Mouse (Mus musculus) embryonic facial prominence, embryonic 12.5 days (tissue): ENCODE measurements around the gene Lhx3. TPM values are rescaled to one million over a fixed set of nuclear protein-coding genes. Genes with fewer than 3 reads are reported as not detected.
A peak's percentile ranks its signal among the peaks of the same experiment; 100 is the strongest.

ENCODE experiments used
- ATAC-seq: fragments of 200-750 bp; cut with Nextera tagmentation; 2 replicates; pipeline ENCODE4 v1.8.0; 2017; ENCODE audit not compliant: insufficient number of reproducible peaks, insufficient read depth, low FRiP score, low TSS enrichment
- H3K27ac ChIP-seq: fragments of 300-500 bp; sonication (generic); 2 replicates; pipeline ENCODE4 v1.5.1; 2016; ENCODE audit warnings: mild to moderate bottlenecking
- H3K27me3 ChIP-seq: fragments of 300-500 bp; sonication (generic); 2 replicates; pipeline ENCODE4 v1.6.1; 2016; ENCODE audit warnings: mild to moderate bottlenecking, moderate library complexity
- H3K36me3 ChIP-seq: fragments of 300-500 bp; sonication (generic); 2 replicates; pipeline ENCODE4 v1.6.1; 2016; ENCODE audit warnings: mild to moderate bottlenecking
- H3K4me1 ChIP-seq: fragments of 300-500 bp; sonication (generic); 2 replicates; pipeline ENCODE4 v1.6.1; 2016
- H3K4me2 ChIP-seq: fragments of 300-500 bp; sonication (generic); replicated peaks from 2 replicates; pipeline ENCODE4 v1.6.1; 2016; ENCODE audit warnings: mild to moderate bottlenecking, moderate library complexity
- H3K4me3 ChIP-seq: fragments of 300-500 bp; sonication (generic); 2 replicates; pipeline ENCODE4 v1.5.1; 2016; ENCODE audit warnings: mild to moderate bottlenecking
- H3K9ac ChIP-seq: fragments of 300-500 bp; sonication (generic); 2 replicates; pipeline ENCODE4 v1.6.1; 2016; ENCODE audit warnings: mild to moderate bottlenecking, moderate library complexity
- H3K9me3 ChIP-seq: fragments of 300-500 bp; sonication (generic); 2 replicates; pipeline ENCODE4 v1.6.1; 2016; ENCODE audit warnings: mild to moderate bottlenecking, moderate library complexity
- WGBS: fragments of 180-500 bp; shearing (Covaris S2); methylation state at CpG from one replicate; pipeline ENCODE4 v1.1.7; 2016; 5-methylcytosine and 5-hydroxymethylcytosine counted together
- polyA plus RNA-seq: library from polyadenylated mRNA; unstranded; fragments of >200 nt; fragmentation: Nextera tagmentation; extraction: Ambion mirVana; gene quantifications from 2 replicates; pipeline ENCODE4 v1.2.1, GENCODE M21; 2016

Lhx3 gene
- polyA plus RNA-seq, 1 experiment from 2014 or later: 1.3 TPM

DNA sequence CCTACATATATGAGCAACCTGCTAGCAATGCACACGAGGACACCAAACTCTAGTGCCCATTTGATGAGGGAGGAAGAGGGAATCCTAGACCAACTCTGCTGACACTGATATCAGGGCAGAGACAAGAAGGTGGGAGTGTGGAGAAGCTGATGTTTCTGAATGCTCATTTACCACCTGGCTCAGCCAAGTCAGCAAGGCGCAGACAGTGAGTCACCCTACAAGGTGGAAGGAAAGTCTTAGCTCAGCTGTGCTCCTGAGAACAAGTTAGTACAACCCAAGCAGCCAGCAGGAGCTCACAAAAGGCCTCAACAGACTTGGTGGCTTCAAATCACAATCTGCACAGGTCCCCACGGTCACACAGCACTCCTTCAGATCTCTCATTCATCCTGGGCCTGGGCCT is 23.3 kb upstream of the Lhx3 start:
- H3K4me1 ChIP-seq: peaks cover 7% of the 10 kb centered on the region
- WGBS: 79% methylated on average over 3 of the region's 3 CpGs
- no peak overlapping the region for H3K9ac ChIP-seq
- no peak overlapping the region for H3K4me2 ChIP-seq
- no peaks in the 10 kb centered on the region for H3K27me3 ChIP-seq
- no peak for ATAC-seq
- no peaks in the 10 kb centered on the region for H3K36me3 ChIP-seq
- no peaks in the 10 kb centered on the region for H3K9me3 ChIP-seq
- no peak overlapping the region for H3K4me3 ChIP-seq
- H3K27ac ChIP-seq: no peak overlapping the region

GRCm38 (mm10) chr2:26230253-26230652 is 22.2 kb upstream of the Lhx3 start:
- Histone ChIP-seq H3K4me2 (no peak overlapping the region), H3K27ac (no peak overlapping the region), H3K4me3 (no peak overlapping the region), H3K9me3 (no peaks in the 10 kb centered on the region), H3K9ac (no peak overlapping the region), H3K27me3 (no peaks in the 10 kb centered on the region), H3K4me1 (no peaks in the 10 kb centered on the region), H3K36me3 (0 out of 2 replicates have a peak, but pooled peaks cover 2% of the 10 kb centered on the region)
- WGBS: 49% methylated on average over 4 of the region's 4 CpGs
- no peak for ATAC-seq

DNA sequence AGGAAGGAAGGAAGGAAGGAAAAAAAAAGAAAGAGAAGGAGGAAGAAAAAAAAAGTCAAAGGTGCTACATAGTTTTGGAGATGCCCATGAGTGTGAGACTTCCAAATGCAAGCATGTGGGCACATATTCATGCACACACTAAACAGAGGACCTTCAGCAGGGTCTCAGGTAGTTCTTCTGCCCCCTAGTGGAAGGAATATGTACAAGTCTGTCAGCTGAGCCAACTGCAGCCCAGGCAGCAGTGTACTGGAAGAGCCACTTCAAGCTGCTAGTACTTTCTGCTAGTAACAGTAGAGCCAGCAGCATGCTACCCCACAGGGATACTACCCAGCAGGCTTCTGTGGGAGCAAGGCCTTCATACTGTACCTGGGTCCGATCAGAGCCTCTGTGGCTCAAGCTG is 19.7 kb upstream of the Lhx3 start:
- H3K36me3 ChIP-seq: peaks cover 18% of the 10 kb centered on the region
- WGBS: 67% methylated on average over 1 of the region's 1 CpGs
- H3K27ac ChIP-seq: no peak overlapping the region
- no peaks in the 10 kb centered on the region for H3K9me3 ChIP-seq
- peak; percentile 35; the same call in 1 of the 2 replicates for ATAC-seq
- no peaks in the 10 kb centered on the region for H3K4me1 ChIP-seq
- no peaks in the 10 kb centered on the region for H3K27me3 ChIP-seq
- H3K4me2 ChIP-seq: no peak overlapping the region
- no peak overlapping the region for H3K9ac ChIP-seq
- no peak overlapping the region for H3K4me3 ChIP-seq

DNA sequence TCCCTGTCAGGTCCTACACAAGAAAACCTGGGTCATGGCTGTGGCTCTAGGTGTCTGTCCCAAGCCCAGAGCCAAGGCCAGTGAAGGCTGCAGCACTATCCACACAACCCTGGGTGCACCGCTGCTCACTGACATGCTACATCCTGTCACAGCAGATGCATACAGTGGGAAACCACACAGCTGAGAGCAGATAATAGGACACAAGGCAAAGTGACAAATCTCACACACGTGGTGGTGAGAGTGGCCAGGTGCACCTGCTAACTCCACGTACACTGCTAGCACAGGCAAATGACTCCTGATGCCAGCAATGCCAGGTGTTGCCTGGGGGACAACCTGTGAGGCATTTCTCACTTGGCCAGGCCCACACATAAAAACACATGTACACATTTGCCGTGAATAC is 17.2 kb upstream of the Lhx3 start:
- ATAC-seq: no peak
- no peak overlapping the region for H3K27ac ChIP-seq
- H3K4me1 ChIP-seq: no peaks in the 10 kb centered on the region
- H3K4me3 ChIP-seq: no peak overlapping the region
- no peaks in the 10 kb centered on the region for H3K9me3 ChIP-seq
- H3K36me3 ChIP-seq: peaks cover 32% of the 10 kb centered on the region
- no peak overlapping the region for H3K9ac ChIP-seq
- no peaks in the 10 kb centered on the region for H3K27me3 ChIP-seq
- 86% methylated on average over 4 of the region's 4 CpGs for WGBS
- no peak overlapping the region for H3K4me2 ChIP-seq

GRCm38 (mm10) chr2:26223961-26224360 is 15.9 kb upstream of the Lhx3 start:
- no peak overlapping the region for H3K9ac ChIP-seq
- peaks cover 42% of the 10 kb centered on the region for H3K36me3 ChIP-seq
- H3K27ac ChIP-seq: no peak overlapping the region
- 68% methylated on average over 3 of the region's 3 CpGs for WGBS
- H3K4me3 ChIP-seq: no peak overlapping the region
- no peak overlapping the region for H3K4me2 ChIP-seq
- H3K27me3 ChIP-seq: no peaks in the 10 kb centered on the region
- ATAC-seq: no peak
- no peaks in the 10 kb centered on the region for H3K4me1 ChIP-seq
- no peaks in the 10 kb centered on the region for H3K9me3 ChIP-seq

GRCm38 (mm10) chr2:26214526-26214925 is 6.4 kb upstream of the Lhx3 start:
- no peak for ATAC-seq
- Histone ChIP-seq H3K4me2 (no peak overlapping the region), H3K9me3 (no peaks in the 10 kb centered on the region), H3K9ac (no peak overlapping the region), H3K36me3 (peaks cover 62% of the 10 kb centered on the region), H3K4me3 (no peak overlapping the region), H3K27ac (no peak overlapping the region), H3K4me1 (no peaks in the 10 kb centered on the region), H3K27me3 (no peaks in the 10 kb centered on the region)
- 52% methylated on average over 3 of the region's 3 CpGs for WGBS

DNA sequence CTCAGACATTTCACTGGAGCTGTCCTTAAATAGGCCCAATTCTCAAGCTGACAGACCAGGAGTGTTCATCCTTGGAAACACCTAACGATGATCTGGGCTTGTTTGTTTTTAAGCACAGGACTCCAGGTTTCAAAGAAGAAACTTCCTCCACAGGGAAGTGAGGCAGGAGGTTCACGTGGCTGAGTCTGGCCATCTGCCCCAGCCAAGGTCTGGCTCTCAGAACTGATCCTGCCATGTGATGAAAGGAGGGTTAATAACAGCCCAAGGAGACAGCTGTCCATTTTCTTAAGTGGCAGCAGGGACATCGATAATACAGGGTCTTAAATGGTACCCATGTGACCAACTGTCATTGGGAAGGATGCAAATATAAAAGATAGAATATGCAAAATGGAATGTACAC is 1.5 kb upstream of the Lhx3 start:
- H3K27ac ChIP-seq: no peak overlapping the region
- peaks cover 34% of the 10 kb centered on the region for H3K36me3 ChIP-seq
- H3K27me3 ChIP-seq: peaks cover 37% of the 10 kb centered on the region
- 0 out of 2 replicates have a peak, but pooled peaks cover 3% of the 10 kb centered on the region for H3K4me1 ChIP-seq
- WGBS: 77% methylated on average over 3 of the region's 3 CpGs
- H3K4me2 ChIP-seq: no peak overlapping the region
- no peak overlapping the region for H3K9ac ChIP-seq
- ATAC-seq: no peak
- no peaks in the 10 kb centered on the region for H3K9me3 ChIP-seq
- no peak overlapping the region for H3K4me3 ChIP-seq

DNA sequence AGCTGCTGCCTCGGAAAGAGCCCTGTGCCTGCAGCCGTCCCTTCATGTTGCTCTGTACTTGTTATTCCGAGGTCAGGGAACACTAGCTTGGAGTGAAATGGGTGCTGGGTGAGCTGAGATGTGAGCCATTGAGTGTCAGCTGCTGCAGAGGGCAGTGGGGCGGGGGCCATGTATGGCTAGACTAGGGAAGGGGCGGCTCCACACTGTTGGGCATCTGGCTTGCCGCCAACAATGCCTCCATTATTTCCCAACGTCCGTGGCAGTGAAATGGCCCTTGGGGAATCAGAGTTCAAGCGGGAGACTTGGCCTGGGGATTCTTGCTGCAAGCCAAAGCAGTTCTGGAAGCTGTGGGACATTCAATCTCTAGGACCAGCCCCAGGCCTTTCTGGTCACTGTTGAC is 530 bp downstream of the Lhx3 start:
- Histone ChIP-seq H3K4me3 (no peak overlapping the region), H3K27me3 (peaks cover 56% of the 10 kb centered on the region), H3K27ac (no peak overlapping the region), H3K36me3 (peaks cover 24% of the 10 kb centered on the region), H3K4me1 (0 out of 2 replicates have a peak, but pooled peaks cover 3% of the 10 kb centered on the region), H3K9me3 (no peaks in the 10 kb centered on the region), H3K9ac (no peak overlapping the region), H3K4me2 (no peak overlapping the region)
- 10% methylated on average over 9 of the region's 9 CpGs for WGBS
- no peak for ATAC-seq

- WGBS: 9% methylated on average over 10 of the region's 10 CpGs
- H3K4me3 ChIP-seq: 0 out of 2 replicates have a peak overlapping the region, but pooled peaks have one; percentile 13
- H3K36me3 ChIP-seq: peaks cover 6% of the 10 kb centered on the region
- H3K9me3 ChIP-seq: no peaks in the 10 kb centered on the region
- no peak overlapping the region for H3K9ac ChIP-seq
- H3K27ac ChIP-seq: no peak overlapping the region
- peaks cover 74% of the 10 kb centered on the region for H3K27me3 ChIP-seq
- no peak overlapping the region for H3K4me2 ChIP-seq
- H3K4me1 ChIP-seq: 0 out of 2 replicates have a peak, but pooled peaks cover 3% of the 10 kb centered on the region
- no peak for ATAC-seq
Measured at GRCm38 (mm10) chr2:26205761-26206160, 2.3 kb downstream of the Lhx3 start.

- Histone ChIP-seq H3K9ac (no peak overlapping the region), H3K4me3 (no peak overlapping the region)
Measured at GRCm38 (mm10) chr2:26205126-26205525, 3.0 kb downstream of the Lhx3 start.

GRCm38 (mm10) chr2:26202849-26203475 is 5.1 kb downstream of the Lhx3 start:
- ATAC-seq: no peak
- Histone ChIP-seq H3K9ac (no peak overlapping the region), H3K9me3 (no peaks in the 10 kb centered on the region), H3K4me3 (peak overlapping the region; percentile 12; the same call in 1 of the 2 replicates), H3K36me3 (no peaks in the 10 kb centered on the region), H3K4me2 (no peak overlapping the region), H3K27ac (no peak overlapping the region), H3K4me1 (peaks cover 9% of the 10 kb centered on the region), H3K27me3 (peaks cover 99% of the 10 kb centered on the region)
- WGBS: 2% methylated on average over 36 of the region's 36 CpGs

More at GRCm38 (mm10) chr2:26205126-26205525, 3.0 kb downstream of the Lhx3 start:
- Histone ChIP-seq H3K36me3 (no peaks in the 10 kb centered on the region), H3K27me3 (peaks cover 80% of the 10 kb centered on the region), H3K4me2 (no peak overlapping the region), H3K4me1 (0 out of 2 replicates have a peak, but pooled peaks cover 3% of the 10 kb centered on the region), H3K27ac (no peak overlapping the region), H3K9me3 (no peaks in the 10 kb centered on the region)
- ATAC-seq: no peak
- WGBS: 1% methylated on average over 16 of the region's 16 CpGs

DNA sequence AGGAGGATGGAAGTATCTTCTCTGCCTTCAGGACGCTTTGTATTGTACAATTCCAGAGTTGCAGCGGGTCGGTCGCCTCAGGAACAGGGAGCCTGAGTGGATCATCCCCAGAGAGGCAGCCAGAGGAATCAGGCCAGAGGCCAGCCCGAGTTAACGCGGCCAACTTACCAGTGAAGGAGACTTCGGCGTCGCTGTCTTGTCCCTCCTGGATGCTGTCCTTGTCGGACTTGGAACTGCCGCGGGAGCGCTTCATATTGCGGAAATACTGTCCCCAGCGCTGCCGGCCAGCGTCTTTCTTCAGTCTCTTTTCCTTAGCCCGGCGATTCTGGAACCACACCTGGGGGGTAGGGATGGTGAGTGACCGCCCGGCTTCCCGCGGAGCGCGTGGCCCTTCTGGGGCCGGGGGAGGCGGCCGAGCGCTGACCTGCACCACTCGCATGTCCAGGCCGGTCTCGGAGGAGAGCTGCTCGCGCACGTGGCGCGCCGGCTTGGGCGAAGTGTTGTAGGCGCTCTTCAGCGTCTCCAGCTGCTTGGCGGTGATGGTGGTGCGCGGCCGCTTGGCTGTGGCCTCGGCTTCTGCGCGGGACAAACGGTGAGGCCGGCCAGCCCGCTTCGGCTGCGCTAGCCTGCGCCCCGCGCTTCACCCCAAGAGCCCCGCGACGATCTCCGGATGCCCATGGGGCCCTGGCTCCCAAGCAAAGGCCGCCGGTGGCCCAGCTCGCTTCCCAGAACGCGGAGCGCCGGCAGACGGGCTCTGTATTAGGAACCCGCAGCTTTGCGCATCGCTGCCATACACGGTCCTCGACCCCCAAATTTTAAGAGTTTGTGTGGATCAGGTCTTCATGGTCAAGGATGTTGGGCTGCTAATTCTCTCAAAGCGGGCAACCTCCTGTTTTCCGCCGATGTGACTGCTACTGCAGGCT is 5.9 kb downstream of the Lhx3 start:
- H3K36me3 ChIP-seq: no peaks in the 10 kb centered on the region
- 1% methylated on average over 77 of the region's 77 CpGs for WGBS
- no peaks in the 10 kb centered on the region for H3K9me3 ChIP-seq
- H3K9ac ChIP-seq: no peak overlapping the region
- peaks cover 11% of the 10 kb centered on the region for H3K4me1 ChIP-seq
- H3K27me3 ChIP-seq: peaks cover 99% of the 10 kb centered on the region
- no peak overlapping the region for H3K27ac ChIP-seq
- H3K4me3 ChIP-seq: peak overlapping the region; percentile 12
- no peak for ATAC-seq
- peak overlapping the region; percentile 22 for H3K4me2 ChIP-seq
